In the genomic region with DNA sequence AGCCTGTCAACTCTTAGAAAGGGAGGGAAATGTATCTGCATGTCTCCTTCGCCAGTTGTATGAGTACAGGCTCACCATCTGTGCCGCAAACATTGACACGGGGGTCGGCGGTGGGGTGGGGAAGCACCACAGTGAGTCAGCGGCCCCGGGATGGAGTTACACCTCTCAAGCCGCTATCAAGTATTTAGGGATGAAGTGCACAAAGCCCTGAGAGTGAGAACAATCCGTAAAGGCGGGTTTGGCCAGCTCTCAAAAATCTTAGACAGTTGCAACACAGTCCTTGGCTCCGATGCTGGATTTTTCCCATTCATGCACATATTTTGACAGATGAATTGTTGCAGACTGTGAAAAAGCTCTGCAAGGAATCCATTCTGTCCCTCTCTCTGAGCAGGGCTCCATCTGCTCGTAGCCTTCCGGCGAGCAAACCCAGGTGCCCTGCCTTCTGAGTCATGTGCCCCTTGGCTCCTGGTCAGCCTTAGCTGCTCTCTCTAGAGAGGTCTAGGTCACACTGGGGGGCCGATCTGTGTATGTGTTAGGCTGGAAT, we compare ENCODE assay signal across 8 mouse cellular contexts.
DNase-seq lines count a peak whose midpoint lies in the region; ATAC-seq lines count a peak whose summit lies in the region.

No protein-coding gene starts in this region.

- H3K4me3 ChIP-seq in intestine, embryonic 14.5 days (ENCODE audit: low read depth, low read length) = 0 out of 2 replicates have a peak overlapping the region, but pooled peaks have one; percentile 4
- no peak overlapping the region for H3K4me3 ChIP-seq in midbrain, embryonic 13.5 days (replicated peaks)

- ATAC-seq in intestine, embryonic 14.5 days (replicated peaks; ENCODE audit: low FRiP score, low TSS enrichment, low read depth) = 0 out of 2 replicates have a peak, but pooled peaks have one; percentile 62
- peak; percentile 71 for ATAC-seq in midbrain, embryonic 13.5 days

- peak overlapping the region; percentile 24; the same call in 1 of the 2 replicates for H3K4me2 ChIP-seq in intestine, embryonic 14.5 days (ENCODE audit: low read length)
- H3K4me2 ChIP-seq in midbrain, embryonic 13.5 days (replicated peaks) = peak overlapping the region; percentile 37

- peak overlapping the region; percentile 64; the same call in 1 of the 2 replicates for H3K27ac ChIP-seq in intestine, embryonic 14.5 days (ENCODE audit: low read depth)
- H3K27ac ChIP-seq in midbrain, embryonic 13.5 days = no peak overlapping the region

- WGBS in intestine, embryonic 14.5 days = 10% methylated on average over 15 of the region's 15 CpGs
- 16% methylated on average over 15 of the region's 15 CpGs for WGBS in midbrain, embryonic 13.5 days

- H3K9me3 ChIP-seq in intestine, embryonic 14.5 days (ENCODE audit: control insufficient read depth, low read length) = no peaks in the 10 kb centered on the region
- no peaks in the 10 kb centered on the region for H3K9me3 ChIP-seq in midbrain, embryonic 13.5 days

- DNase-seq in adrenal gland, adult (ENCODE audit: inconsistent age in 2 of 2, low spot score in 1 of 2) = peak; percentile 66 to 93
- peak; percentile 42 for DNase-seq in embryo, embryonic 10 days (ENCODE audit: low spot score)
- DNase-seq in gastrocnemius, adult 8-10 months (ENCODE audit: low spot score in 2 of 2) = peak; percentile 60 to 63
- peak; percentile 75 for DNase-seq in intestine, embryonic 14.5 days (ENCODE audit: low spot score)
- peak; percentile 62 to 79 for DNase-seq in left cerebral cortex, adult 18-20 months (ENCODE audit: low spot score in 2 of 2)
- peak; percentile 61 for DNase-seq in testis, postnatal 10 days (ENCODE audit: low spot score)
- DNase-seq in spleen, postnatal 14 days (ENCODE audit: low spot score in 2 of 2) = no peak

- peaks cover 33% of the 10 kb centered on the region for H3K4me1 ChIP-seq in intestine, embryonic 14.5 days (replicated peaks; ENCODE audit: control insufficient read depth, insufficient read depth, low read length)
- H3K4me1 ChIP-seq in midbrain, embryonic 13.5 days (replicated peaks) = peaks cover 10% of the 10 kb centered on the region

- H3K27me3 ChIP-seq in intestine, embryonic 14.5 days (replicated peaks; ENCODE audit: control insufficient read depth, insufficient read depth, low read length) = no peaks in the 10 kb centered on the region
- H3K27me3 ChIP-seq in midbrain, embryonic 13.5 days = no peaks in the 10 kb centered on the region

- no peaks in the 10 kb centered on the region for H3K36me3 ChIP-seq in intestine, embryonic 14.5 days (ENCODE audit: control insufficient read depth, insufficient read depth, low read length)
- no peaks in the 10 kb centered on the region for H3K36me3 ChIP-seq in midbrain, embryonic 13.5 days

- no peak overlapping the region for H3K9ac ChIP-seq in intestine, embryonic 14.5 days (ENCODE audit: low read length)
- H3K9ac ChIP-seq in midbrain, embryonic 13.5 days (replicated peaks) = no peak overlapping the region

Comparison
In these comparisons a context has a peak if more than half of its experiments do, and no peak if none do; other contexts are left out.
1. DNase-seq: peak in adrenal gland, adult (2 of 2), embryo, embryonic 10 days (single experiment), gastrocnemius, adult 8-10 months (2 of 2), intestine, embryonic 14.5 days (single experiment), left cerebral cortex, adult 18-20 months (2 of 2) and testis, postnatal 10 days (single experiment); none in spleen, postnatal 14 days (0 of 2).